ENCODE assay signal across 9 mouse cellular contexts in the genomic region with DNA sequence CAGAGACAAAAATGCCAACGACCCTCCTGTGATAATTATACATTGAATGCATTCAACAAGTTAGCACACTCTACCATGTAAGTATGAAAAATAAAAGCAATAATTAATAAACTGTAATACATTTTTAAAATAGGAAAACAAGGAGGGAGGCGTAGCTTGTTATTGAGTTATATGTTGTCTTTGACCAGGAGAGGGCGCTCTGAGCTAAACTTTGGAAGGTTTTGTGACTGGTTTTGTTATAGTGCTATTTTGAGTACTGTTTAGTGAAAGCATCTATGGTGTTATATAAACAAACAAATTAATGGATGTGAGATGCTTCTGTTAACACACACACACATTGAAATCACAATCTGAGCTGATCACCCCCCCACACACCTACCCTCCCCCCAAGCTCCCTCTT.
DNase-seq lines count a peak whose midpoint lies in the region; ATAC-seq and TF ChIP-seq lines count a peak whose summit lies in the region.
"Had no signal": no experiment of that assay in that cellular context is flagged by ENCODE, and none has a peak within 500 bp of the region (broad histone marks: within the 10 kb centered on the region; RNA-seq: fewer than 3 reads in every experiment).

No protein-coding gene starts in this region.

- H3K27ac ChIP-seq in kidney, postnatal 0 days = no peak overlapping the region
- H3K27ac ChIP-seq in kidney, embryonic 16.5 days (ENCODE audit: low read length) = no peak overlapping the region
- H3K27ac ChIP-seq: limb, embryonic 13.5 days had no signal

- H3K4me3 ChIP-seq in kidney, postnatal 0 days (replicated peaks; ENCODE audit: low read depth, low read length) = no peak overlapping the region
- H3K4me3 ChIP-seq in kidney, embryonic 16.5 days (ENCODE audit: low read length) = no peak overlapping the region
- H3K4me3 ChIP-seq: limb, embryonic 13.5 days had no signal

- H3K36me3 ChIP-seq in kidney, postnatal 0 days (ENCODE audit: insufficient read depth, low read length) = no peaks in the 10 kb centered on the region
- H3K36me3 ChIP-seq in kidney, embryonic 16.5 days (ENCODE audit: insufficient read depth, low read length) = no peaks in the 10 kb centered on the region
- H3K36me3 ChIP-seq: limb, embryonic 13.5 days had no signal

- peak; percentile 40 for DNase-seq in adrenal gland, postnatal 10 days
- DNase-seq in adrenal gland, adult 2 months = no peak
- peak; percentile 60 for DNase-seq in kidney, postnatal 0 days (ENCODE audit: low spot score)
- DNase-seq in ZHBTc4 (ENCODE audit: low read depth, low spot score) = peak; percentile 57
- DNase-seq in kidney, postnatal 14 days = peak; percentile 28
- DNase-seq in right cerebral cortex, postnatal 14 days = peak; percentile 60

- H3K9me3 ChIP-seq in kidney, postnatal 0 days (replicated peaks; ENCODE audit: low read length) = no peaks in the 10 kb centered on the region
- H3K9me3 ChIP-seq in kidney, embryonic 16.5 days (ENCODE audit: low read length) = no peaks in the 10 kb centered on the region
- H3K9me3 ChIP-seq: limb, embryonic 13.5 days had no signal

- peak; percentile 79 for TF ChIP-seq CTCF in kidney, postnatal 0 days (IDR thresholded peaks at IDR 0.05; ENCODE audit: low read depth)

- no peaks in the 10 kb centered on the region for H3K27me3 ChIP-seq in kidney, postnatal 0 days (ENCODE audit: insufficient read depth, low read length)
- no peaks in the 10 kb centered on the region; the same call in 1 of the 2 replicates for H3K27me3 ChIP-seq in kidney, embryonic 16.5 days (ENCODE audit: insufficient read depth, low read length)

- ATAC-seq in kidney, postnatal 0 days (replicated peaks; ENCODE audit: low FRiP score, low read depth) = no peak
- ATAC-seq in kidney, embryonic 16.5 days (ENCODE audit: low FRiP score, low TSS enrichment) = no peak
- ATAC-seq in granulocyte monocyte progenitor cell, adult 5-6 weeks (replicated peaks; ENCODE audit: poor library complexity, severe bottlenecking) = no peak

- H3K9ac ChIP-seq in kidney, postnatal 0 days (ENCODE audit: low read depth, low read length) = no peak overlapping the region
- H3K9ac ChIP-seq in kidney, embryonic 16.5 days (replicated peaks; ENCODE audit: low read length) = no peak overlapping the region
- H3K9ac ChIP-seq: limb, embryonic 13.5 days had no signal

- no peaks in the 10 kb centered on the region for H3K4me1 ChIP-seq in kidney, postnatal 0 days (replicated peaks; ENCODE audit: insufficient read depth, low read length)
- no peaks in the 10 kb centered on the region for H3K4me1 ChIP-seq in kidney, embryonic 16.5 days (ENCODE audit: insufficient read depth, low read length)
- H3K4me1 ChIP-seq: limb, embryonic 13.5 days had no signal

- H3K4me2 ChIP-seq in kidney, postnatal 0 days (ENCODE audit: low read length) = no peak overlapping the region
- H3K4me2 ChIP-seq in kidney, embryonic 16.5 days (replicated peaks; ENCODE audit: low read depth, low read length) = no peak overlapping the region
- H3K4me2 ChIP-seq: limb, embryonic 13.5 days had no signal

- WGBS in kidney, postnatal 0 days = 18% methylated on average over 3 of the region's 3 CpGs
- 26% methylated on average over 3 of the region's 3 CpGs for WGBS in kidney, embryonic 16.5 days
